Mouse (Mus musculus) sigmoid colon, adult 10 weeks (tissue): ENCODE results near the gene Ube2t. TPM values are rescaled to one million over a fixed set of nuclear protein-coding genes. Genes with fewer than 3 reads are reported as not detected.

Source experiments
- polyA plus RNA-seq: library from polyadenylated mRNA; stranded (reverse); fragments of 350-450 nt; fragmentation: Illumina TruSeq; extraction: RNeasy Lipid Tissue Mini Kit (QIAGEN cat#74804); gene quantifications from one replicate; pipeline ENCODE4 v1.2.3, GENCODE M21; 2014; ENCODE audit warnings: low read depth, low replicate concordance

The Ube2t gene
- 11.7 TPM for polyA plus RNA-seq

GRCm38 (mm10) chr1:134962053-134962803, at the start of gene Ube2t:
Gene Ube2t (plus strand): TSS chr1:134962565.

GRCm38 (mm10) chr1:134955637-134956176, 6.7 kb upstream of the Ube2t start, which contains the start of gene Ppp1r12b:
Gene Ppp1r12b (minus strand): TSS chr1:134955942.

Other genes starting within 250 kb of the Ube2t start
- 35.8 TPM for gene Ppp1r12b, start 6.6 kb upstream of the Ube2t start, polyA plus RNA-seq
- gene Lgr6, start 142.7 kb downstream of the Ube2t start, polyA plus RNA-seq, result 0.16 TPM
- 0.60 TPM for gene Ptpn7, start 170.1 kb downstream of the Ube2t start, polyA plus RNA-seq
- 24.8 TPM for gene Arl8a, start 184.3 kb downstream of the Ube2t start, polyA plus RNA-seq
- 1.0 TPM for gene Gpr37l1, start 205.1 kb downstream of the Ube2t start, polyA plus RNA-seq